Mouse (Mus musculus) megakaryocyte, embryonic 14.5 days (primary cell): ENCODE data around the gene Tsen34.

Experiments used
- FLI1 ChIP-seq: IDR thresholded peaks from 2 replicates; pipeline ENCODE4 v1.6.1; 2012; ENCODE audit warnings: low read length, inconsistent platforms, mixed read lengths
- GATA1 ChIP-seq: IDR thresholded peaks from 3 replicates; pipeline ENCODE4 v1.6.1; 2012; ENCODE audit warnings: mixed read lengths, low read length, inconsistent platforms, borderline replicate concordance

DNA sequence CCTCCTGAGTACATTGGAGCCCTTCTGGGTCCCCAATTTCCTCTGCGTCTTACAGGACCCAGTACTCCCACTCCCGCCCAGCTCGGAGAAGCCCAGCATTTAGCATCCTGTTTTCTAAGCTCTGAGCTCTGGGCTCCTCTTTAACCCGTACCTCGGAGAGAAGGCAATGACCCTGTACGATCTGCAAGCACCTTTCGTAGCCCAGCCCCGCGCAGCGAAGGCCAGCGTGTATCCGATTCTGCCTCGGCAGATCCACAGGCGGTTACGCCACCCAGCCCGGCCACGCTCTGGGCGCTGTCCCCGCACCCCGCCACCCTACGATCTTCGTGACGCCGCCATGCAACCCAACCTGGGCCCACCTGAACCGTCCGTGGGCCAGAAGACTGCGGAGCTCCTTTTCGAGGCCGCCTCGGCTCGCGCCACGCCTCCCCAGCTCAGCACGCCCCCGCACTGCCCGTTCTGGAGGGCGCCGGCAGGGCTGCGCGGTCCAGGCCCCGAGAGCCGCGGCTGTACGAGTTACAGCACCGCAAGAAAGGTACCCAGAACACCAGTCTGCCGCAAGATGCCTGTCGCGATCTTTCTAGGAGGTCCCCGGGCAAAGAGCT lies at the start of gene Tsen34:
- TF ChIP-seq GATA1: no peak
- no peak for TF ChIP-seq FLI1
